Mouse (Mus musculus) liver, adult 2 months (tissue): Measurements from ENCODE around the gene Atg16l2.

ENCODE experiments used
- CTCF ChIP-seq: fragments of 200-500 bp; IDR thresholded peaks from 2 replicates; pipeline ENCODE4 v1.5.1; 2011; ENCODE audit warnings: low read depth, low read length, control low read depth
- POLR2A ChIP-seq: fragments of 200-500 bp; IDR thresholded peaks from 2 replicates; pipeline ENCODE4 v1.6.1; 2011; ENCODE audit warnings: low read length, control low read depth; ENCODE audit not compliant: insufficient read depth; ENCODE audit errors: extremely low read depth

DNA sequence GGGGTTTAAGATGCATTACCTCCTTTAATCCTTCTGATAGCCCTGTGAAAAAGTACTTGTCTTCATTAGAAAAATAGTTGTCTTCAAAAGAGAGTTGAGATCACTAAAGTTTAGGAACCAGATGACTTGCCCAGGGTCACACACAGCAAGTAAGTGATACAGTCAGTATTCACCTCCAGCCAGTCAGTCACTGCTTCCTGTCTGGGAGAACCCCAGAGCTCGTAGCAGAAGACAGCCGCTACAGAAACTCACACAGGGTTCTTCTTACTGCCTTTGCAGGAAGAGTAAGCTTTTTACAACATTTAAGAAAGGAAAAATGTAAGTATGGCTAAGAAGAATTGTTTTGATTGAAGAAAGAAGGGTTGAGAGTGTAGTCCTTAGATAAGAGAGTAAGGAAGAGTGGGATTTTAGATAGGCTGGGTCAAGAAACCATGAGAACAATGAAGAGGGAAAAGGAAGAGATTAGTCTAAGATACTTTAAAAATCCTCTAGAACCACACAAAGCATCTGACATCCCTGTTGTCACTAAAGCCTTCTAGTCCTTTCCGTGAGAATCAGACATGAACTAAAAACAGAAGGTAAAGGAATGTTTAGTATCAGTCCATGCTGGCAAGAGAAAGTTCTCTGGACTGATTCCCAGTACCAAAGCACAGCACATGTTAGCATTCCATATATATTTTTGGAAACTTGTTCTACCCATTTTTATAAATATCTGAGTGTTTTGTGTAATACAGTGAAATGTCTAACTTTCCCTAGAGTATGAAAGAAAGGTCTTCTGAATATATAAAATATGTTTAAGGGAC is 34.4 kb downstream of the Atg16l2 start:
- no peak for TF ChIP-seq CTCF
- no peak for TF ChIP-seq POLR2A
